Mouse (Mus musculus) frontal cortex, adult 2 months (tissue): ENCODE measurements around the gene Angptl3. TPM values are rescaled to one million over a fixed set of nuclear protein-coding genes. Genes with fewer than 3 reads are reported as not detected.

Experiments
- polyA plus RNA-seq: library from polyadenylated mRNA; depleted of rRNA; stranded (reverse); fragments of >200 nt; gene quantifications from 2 replicates; pipeline ENCODE4 v1.2.3, GENCODE M21; 2012; rRNA removed

Angptl3 gene
- polyA plus RNA-seq, 1 experiment, result 0.42 TPM

Other genes starting within 250 kb of the Angptl3 start
- 3.2 and 3.5 TPM in 2 replicates for gene Kank4, start 213.4 kb upstream of the Angptl3 start, polyA plus RNA-seq
- not detected in 2 replicates for gene I0C0044D17Rik, start 207.1 kb upstream of the Angptl3 start, polyA plus RNA-seq
- gene Usp1, start 107.1 kb upstream of the Angptl3 start, polyA plus RNA-seq, result 12.0 and 15.1 TPM in 2 replicates
- gene Dock7, start 90.0 kb downstream of the Angptl3 start, polyA plus RNA-seq, result 60.9 and 61.3 TPM in 2 replicates
- 27.6 and 29.1 TPM in 2 replicates for gene Atg4c, start 163.0 kb downstream of the Angptl3 start, polyA plus RNA-seq